In genomic region chr6:92728514-92728913, GRCm38 (mm10) we compare ENCODE assay signal across 8 mouse cellular contexts. TPM values are rescaled to one million over a fixed set of nuclear protein-coding genes. Genes with fewer than 3 reads are reported as not detected.
DNase-seq lines count a peak whose midpoint lies in the region; ATAC-seq lines count a peak whose summit lies in the region.

No protein-coding gene starts in this region.

- H3K4me1 ChIP-seq in liver, embryonic 11.5 days (replicated peaks; ENCODE audit: control insufficient read depth, insufficient read depth, low read length), result no peaks in the 10 kb centered on the region

- no peaks in the 10 kb centered on the region for H3K36me3 ChIP-seq in liver, embryonic 11.5 days (ENCODE audit: control insufficient read depth, insufficient read depth, low read length)

- no peak overlapping the region for H3K9ac ChIP-seq in liver, embryonic 11.5 days (ENCODE audit: low read depth, low read length)

- no peak overlapping the region for H3K27ac ChIP-seq in liver, embryonic 11.5 days (ENCODE audit: low read depth, low read length)

- no peak overlapping the region for H3K4me3 ChIP-seq in liver, embryonic 11.5 days (ENCODE audit: low read depth, low read length)

- H3K4me2 ChIP-seq in liver, embryonic 11.5 days, result no peak overlapping the region; the same call in 1 of the 2 replicates

- WGBS in liver, embryonic 11.5 days, result 46% methylated on average over 7 of the region's 7 CpGs

- H3K9me3 ChIP-seq in liver, embryonic 11.5 days (ENCODE audit: control insufficient read depth, low read length), result no peaks in the 10 kb centered on the region

- ATAC-seq in monocyte, adult 5-6 weeks (replicated peaks; ENCODE audit: insufficient number of reproducible peaks, low FRiP score, low TSS enrichment, poor library complexity, severe bottlenecking), result no peak
- ATAC-seq in liver, embryonic 11.5 days (replicated peaks; ENCODE audit: low FRiP score), result no peak

- no peaks in the 10 kb centered on the region for H3K27me3 ChIP-seq in liver, embryonic 11.5 days (replicated peaks; ENCODE audit: control insufficient read depth, insufficient read depth, low read length)

- intact Hi-C loops in left cerebral cortex, postnatal 14 days (cut with DNase I), result loop anchor here (5.0 to 10.0 kb wide), 2 partner anchors 66 to 244 kb away; no protein-coding TSS in a partner anchor

- peak; percentile 22 to 57 for DNase-seq in frontal cortex, adult 2 months (ENCODE audit: extremely low spot score in 1 of 2, low spot score in 1 of 2)
- no peak for DNase-seq in frontal cortex, postnatal 25 days (ENCODE audit: low spot score in 2 of 2)
- DNase-seq in right cerebral cortex, postnatal 14 days, result peak; percentile 35
- no peak for DNase-seq in right cerebral cortex, postnatal 25 days
- DNase-seq in left cerebral cortex, postnatal 14 days (ENCODE audit: low spot score in 2 of 2), result peak; percentile 47 to 62
- DNase-seq in thymus, postnatal 25 days, result no peak
- DNase-seq in liver, embryonic 11.5 days (ENCODE audit: low spot score), result no peak

RNA-seq across cellular contexts. Expression of gene Prickle2, which starts 22.6 kb away (rescaled TPM):
- 53.5 and 57.3 TPM in 2 replicates for polyA plus RNA-seq in frontal cortex, adult 2 months (2012; rRNA removed)
- 100 to 1,000 TPM; 184 to 211 TPM for total RNA-seq in left cerebral cortex, postnatal 14 days (2021)
- 0.10 TPM in 1 of 3 replicates, not detected in the others for total RNA-seq in monocyte, adult 5-6 weeks (2017)
- 1.3 and 1.7 TPM in 2 replicates for polyA plus RNA-seq in liver, embryonic 11.5 days (2014; fragmentation: Nextera tagmentation; extraction: Ambion mirVana)

Comparison
In these comparisons a context has a peak if more than half of its experiments do, and no peak if none do; other contexts are left out.
1. DNase-seq: peak in frontal cortex, adult 2 months (2 of 2), right cerebral cortex, postnatal 14 days (single experiment) and left cerebral cortex, postnatal 14 days (2 of 2); none in frontal cortex, postnatal 25 days (0 of 2), right cerebral cortex, postnatal 25 days (single experiment), thymus, postnatal 25 days (single experiment) and liver, embryonic 11.5 days (single experiment).
2. RNA of gene Prickle2, which starts 22.6 kb away (total RNA-seq): 184 to 211 TPM in left cerebral cortex, postnatal 14 days; 0.10 TPM in monocyte, adult 5-6 weeks; every median in the first group is over 100 times any median in the second.